Mouse (Mus musculus) gonadal fat pad, adult 2 months (tissue): ENCODE data around the gene Rsph14. TPM values are rescaled to one million over a fixed set of nuclear protein-coding genes. Genes with fewer than 3 reads are reported as not detected.
"Not testable (repeated sequence)": the region's sequence is repeated elsewhere in the genome, so short reads cannot be mapped to it uniquely, and the experiment has no call there.

ENCODE experiments used
- DNase-seq: peaks from one replicate; pipeline ENCODE4 v3.0.0-alpha.2; 2012; ENCODE audit warnings: low read depth
- polyA plus RNA-seq: library from polyadenylated mRNA; depleted of rRNA; stranded (reverse); fragments of >200 nt; gene quantifications from 2 replicates; pipeline ENCODE4 v1.2.3, GENCODE M21; 2012

Gene Rsph14
- polyA plus RNA-seq, 1 experiment: 0.93 TPM

- no peak for DNase-seq
These were observed 21.3 kb upstream of the Rsph14 start for GRCm38 (mm10) chr10:75053655-75054054.

DNA sequence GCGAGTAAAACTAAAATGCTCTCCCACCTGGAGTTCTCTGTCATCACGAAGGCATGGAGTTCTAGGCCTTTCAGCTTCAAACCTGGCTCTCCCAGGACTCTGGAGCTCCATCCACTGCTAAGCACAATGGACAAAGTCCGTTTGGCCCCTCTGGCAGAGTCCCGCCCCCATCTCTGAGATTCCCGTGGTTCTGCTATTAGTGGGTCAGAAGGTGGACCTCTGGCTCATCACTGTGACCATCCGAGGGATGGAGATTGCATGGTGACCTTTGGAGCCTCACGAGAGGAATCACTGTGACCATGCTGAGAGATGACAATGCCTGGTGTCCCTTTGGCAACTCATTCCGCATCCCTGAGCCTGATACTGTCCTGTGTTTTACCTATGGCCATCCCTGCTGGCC is 20.5 kb upstream of the Rsph14 start:
- no peak for DNase-seq

DNA sequence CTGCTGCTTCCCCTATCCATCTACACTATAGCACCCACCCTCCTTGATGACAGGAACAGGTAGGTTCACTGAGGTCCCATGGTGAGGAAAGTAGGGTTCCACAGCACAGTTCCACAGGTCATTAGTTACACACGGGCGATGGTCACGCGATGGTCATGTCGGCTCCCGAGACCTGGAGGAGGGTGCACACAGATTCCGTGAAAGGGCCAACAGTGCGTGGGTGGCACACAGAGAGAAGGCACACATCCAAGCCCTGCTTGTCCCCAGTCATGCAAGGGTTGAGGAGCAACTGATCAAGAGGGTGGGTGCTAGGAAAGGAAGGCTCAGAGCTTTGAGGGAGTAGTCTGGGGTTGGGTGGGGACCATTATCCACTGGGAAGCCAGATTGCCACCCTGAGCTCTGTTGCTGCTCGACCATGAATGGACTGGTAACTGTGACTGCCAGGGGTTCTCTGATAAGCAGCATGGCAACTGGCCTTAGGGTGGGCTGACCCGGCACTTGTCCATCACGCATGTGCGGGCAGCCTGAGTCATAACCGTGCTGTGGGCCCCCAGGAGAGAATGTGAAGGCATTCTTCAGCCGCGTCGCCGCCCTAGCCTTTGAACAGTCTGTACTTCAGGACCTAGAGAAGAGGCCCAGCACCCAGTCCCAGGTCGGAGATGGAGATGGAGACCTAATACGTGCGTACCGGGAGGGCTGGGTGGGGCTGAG is 19.1 kb upstream of the Rsph14 start:
- DNase-seq: no peak

- DNase-seq: no peak
These were observed 16.3 kb upstream of the Rsph14 start for GRCm38 (mm10) chr10:75048711-75049110.

GRCm38 (mm10) chr10:75045831-75046230 is 13.4 kb upstream of the Rsph14 start:
- DNase-seq: no peak

GRCm38 (mm10) chr10:75044459-75044858 is 12.1 kb upstream of the Rsph14 start:
- DNase-seq: no peak

- not testable (repeated sequence) for DNase-seq
These were observed 9.7 kb upstream of the Rsph14 start for GRCm38 (mm10) chr10:75042060-75042459.

DNA sequence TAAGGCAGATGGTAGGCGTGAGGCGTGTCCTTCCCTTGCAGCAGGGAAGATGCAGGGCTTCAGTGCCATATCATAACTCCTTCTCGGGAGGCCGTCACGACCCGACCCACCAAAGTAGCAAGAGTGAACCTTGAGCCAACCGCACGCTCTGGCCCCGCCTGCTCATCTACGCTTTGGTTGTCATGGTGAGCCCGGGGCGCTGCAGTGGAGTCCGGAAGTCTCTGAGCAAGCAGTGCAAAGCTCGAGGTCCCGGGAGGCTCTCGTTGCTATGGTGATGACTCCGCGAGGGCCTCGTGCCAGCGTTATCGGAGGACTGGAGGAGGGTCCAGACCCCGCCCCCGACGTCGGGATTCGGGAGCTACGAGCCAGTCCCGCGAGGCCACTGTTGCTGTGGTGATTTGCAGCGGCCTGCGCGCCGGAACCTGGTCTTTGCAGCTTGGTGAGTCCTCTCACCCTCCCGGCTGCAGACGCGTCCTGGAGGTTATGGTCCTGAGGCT is 4.5 kb upstream of the Rsph14 start, which contains the start of gene Rab36:
Gene Rab36 (plus strand): TSS at position 176 of the 497 bp plus-strand sequence.
- DNase-seq: no peak

GRCm38 (mm10) chr10:75031345-75032114 is 856 bp downstream of the Rsph14 start:
- no peak for DNase-seq

DNA sequence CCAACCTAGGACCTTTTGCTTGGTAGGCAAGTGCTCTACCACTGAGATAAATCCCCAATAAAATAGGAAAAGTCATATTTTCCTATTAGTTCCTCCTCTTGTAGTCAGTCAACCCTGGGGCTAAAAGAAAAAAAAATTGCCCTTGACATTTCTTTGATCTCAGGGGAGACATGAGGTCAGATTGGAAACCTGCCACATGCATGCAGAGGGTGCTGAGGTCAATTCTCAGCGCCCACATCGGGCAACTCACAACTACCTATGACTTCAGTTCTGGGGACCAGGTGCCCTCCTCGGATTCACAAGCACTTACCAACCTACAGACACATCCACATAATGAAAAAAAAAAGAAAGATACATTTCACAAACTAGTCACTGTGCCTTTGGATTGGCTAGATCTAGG is 2.2 kb downstream of the Rsph14 start:
- DNase-seq: no peak

- DNase-seq: no peak
These were observed 2.7 kb downstream of the Rsph14 start for GRCm38 (mm10) chr10:75029677-75030076.

GRCm38 (mm10) chr10:75028743-75029142 is 3.6 kb downstream of the Rsph14 start:
- no peak for DNase-seq

DNA sequence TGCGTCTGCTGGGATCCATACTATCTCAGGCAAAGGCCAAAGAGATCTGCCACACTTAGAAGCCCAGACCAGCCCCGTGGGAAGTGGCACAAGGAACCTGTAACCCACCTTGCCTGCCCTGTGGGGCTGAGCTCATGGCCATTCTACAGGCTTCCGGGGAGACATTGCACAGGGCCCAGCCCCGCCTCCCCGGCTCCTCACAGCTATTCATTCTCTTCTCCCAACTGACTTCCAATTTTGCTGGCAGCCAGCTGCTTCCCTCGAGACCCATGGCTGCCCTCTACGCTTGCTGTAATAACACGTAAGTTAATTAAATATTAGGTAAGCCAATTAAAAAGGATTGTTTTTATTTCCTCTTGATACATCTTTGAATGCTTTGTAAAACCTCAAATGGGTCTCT is 5.9 kb downstream of the Rsph14 start:
- no peak for DNase-seq

DNA sequence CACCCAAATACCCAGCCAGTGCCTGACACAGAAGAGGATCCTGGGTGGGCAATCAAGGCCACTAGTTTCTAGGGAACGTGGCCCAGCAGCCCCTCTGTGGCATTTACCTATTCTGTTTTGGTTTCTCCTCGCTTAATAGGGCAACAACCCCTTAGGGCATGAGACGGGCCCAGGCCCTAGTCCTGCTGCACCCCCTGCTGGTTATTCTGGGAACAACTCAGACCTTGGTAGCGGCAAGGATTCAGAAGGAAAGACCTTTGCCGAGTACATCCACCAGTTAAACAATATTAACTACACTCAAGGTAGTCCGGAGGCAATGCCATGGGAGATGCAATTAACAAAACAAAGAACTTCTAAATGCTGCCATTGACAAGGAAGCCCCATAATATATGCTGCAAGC is 11.2 kb downstream of the Rsph14 start:
- DNase-seq: no peak

DNA sequence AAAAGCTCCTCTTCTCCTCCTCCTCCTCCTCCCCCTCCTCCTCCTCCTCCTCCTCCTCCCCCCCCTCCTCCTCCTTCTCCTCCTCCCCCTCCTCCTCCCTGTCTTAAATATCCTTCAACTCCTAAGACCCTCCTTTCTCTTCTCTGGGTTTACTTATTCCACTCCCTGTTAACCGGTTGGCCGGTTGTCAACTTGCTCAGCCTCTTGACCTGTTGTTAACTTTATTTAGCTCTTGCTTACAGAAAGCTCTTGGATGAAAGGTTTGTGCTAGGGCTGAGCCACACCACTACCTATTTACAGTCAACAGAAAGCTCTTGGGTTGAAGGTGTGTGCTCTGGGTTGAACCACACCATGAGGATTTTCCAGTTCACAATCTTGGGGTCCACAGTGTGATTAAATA is 12.1 kb downstream of the Rsph14 start:
- no peak for DNase-seq

DNA sequence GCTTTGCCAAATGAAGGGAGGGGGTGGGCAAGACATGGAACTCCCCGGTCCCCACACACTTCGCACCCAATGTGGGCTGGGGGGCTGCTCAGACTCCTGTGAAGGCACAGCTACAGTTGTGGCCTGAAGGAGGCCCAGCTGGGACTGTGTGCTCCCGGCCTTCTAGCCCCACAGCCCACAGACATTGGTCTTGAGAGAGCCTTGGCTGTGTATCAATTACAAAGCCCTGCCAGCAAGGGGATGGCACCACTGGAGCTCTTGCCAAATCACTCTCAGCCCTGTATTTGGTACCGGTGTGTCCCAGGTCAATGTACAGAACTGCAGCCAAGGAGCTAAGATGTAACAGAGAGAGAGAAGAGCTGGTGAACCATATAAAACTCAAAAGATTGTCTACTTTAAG is 15.9 kb downstream of the Rsph14 start:
- no peak for DNase-seq

DNA sequence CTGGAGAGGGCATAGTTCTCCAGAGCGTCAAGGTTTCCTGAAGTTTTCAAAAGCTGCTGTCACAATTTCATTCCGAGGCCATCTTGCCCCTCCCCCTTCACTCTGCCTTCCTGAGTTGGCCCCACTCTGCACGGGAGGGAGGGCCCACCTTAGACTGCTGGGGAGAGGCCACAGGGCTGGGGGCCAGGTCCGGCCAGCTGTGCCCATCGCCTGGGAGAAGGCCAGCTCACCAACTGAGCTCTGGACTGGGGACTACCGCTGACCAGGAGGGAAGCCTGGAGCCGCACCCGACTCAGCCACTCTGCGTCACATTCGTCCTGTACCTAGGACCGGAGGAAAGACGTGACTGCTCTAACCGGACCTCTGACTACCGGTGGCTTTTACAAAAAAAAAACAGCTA is 16.9 kb downstream of the Rsph14 start:
- no peak for DNase-seq

DNA sequence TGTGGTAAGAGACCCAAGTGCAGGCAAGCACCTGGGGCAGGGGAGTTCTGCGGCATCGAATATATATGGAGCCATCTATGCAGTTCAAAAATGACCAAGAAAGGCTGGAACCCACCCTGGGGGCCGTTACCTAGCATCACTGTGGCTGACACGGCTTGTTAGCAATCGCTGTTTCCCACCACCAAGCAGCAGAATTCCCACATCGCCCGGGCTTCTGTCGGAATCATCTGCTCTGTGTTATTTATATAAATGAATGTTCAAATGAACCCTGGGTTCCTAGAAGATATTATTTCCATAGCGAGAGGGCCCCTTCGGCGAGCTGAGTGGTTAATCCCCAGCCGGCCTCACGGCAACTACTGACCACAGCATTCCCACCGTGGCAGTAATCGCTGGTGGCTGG is 21.7 kb downstream of the Rsph14 start:
- DNase-seq: no peak

DNA sequence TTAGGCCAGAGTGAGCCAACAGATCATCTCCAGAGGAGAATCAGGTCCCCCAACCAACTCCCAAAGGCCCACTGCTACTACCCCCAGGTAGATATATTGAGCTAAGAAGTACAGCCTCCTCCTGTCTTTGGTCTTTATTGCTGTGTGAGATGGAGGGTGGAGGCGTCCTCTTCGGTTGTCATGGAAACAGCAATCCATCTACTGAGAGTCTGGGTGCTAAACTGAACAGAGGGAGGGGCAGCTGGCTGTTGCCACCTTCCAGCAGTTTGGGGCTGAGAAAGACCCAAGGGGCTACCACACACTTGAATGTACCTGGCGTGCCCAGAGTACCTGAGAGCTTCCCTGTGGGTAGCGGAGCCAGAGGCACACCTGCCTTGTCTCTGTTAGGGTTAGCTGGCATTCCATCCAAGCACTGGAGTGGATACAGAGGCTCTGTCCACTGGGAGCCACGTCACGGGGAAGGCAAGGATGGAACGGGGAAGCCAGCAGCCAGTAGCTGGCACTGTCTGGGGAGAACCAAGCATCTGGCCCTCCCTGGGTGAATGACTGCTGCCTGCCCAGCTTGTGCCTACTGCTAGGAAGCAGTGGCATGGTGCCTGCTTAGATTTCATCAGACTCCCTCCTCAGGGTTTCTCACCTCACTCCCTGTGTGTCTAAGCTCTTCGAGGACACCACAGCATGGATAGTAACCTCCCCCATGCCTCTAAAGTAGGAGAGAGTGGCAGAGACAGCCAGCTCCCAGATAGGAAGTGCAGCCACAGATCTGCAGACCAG is 25.3 kb downstream of the Rsph14 start:
- DNase-seq: no peak

- no peak for DNase-seq
These were observed 28.3 kb downstream of the Rsph14 start for GRCm38 (mm10) chr10:75004067-75004466.

GRCm38 (mm10) chr10:75001391-75001790 is 31.0 kb downstream of the Rsph14 start:
- no peak for DNase-seq

- no peak for DNase-seq
These were observed 37.0 kb downstream of the Rsph14 start for GRCm38 (mm10) chr10:74995377-74995776.
